Mouse (Mus musculus) spleen, adult 2 months (tissue): ENCODE data around the gene Zfp385b.

Experiments
- CTCF ChIP-seq: fragments of 200-500 bp; IDR thresholded peaks from 2 replicates; pipeline ENCODE4 v1.5.1; 2011; ENCODE audit warnings: mild to moderate bottlenecking, inconsistent platforms; ENCODE audit not compliant: insufficient read depth, insufficient read length, insufficient replicate concordance; ENCODE audit errors: extremely low read depth
- POLR2A ChIP-seq: fragments of 200-500 bp; IDR thresholded peaks from 2 replicates; pipeline ENCODE4 v1.6.1; 2011; ENCODE audit warnings: low read depth, low read length, inconsistent platforms

GRCm38 (mm10) chr2:77514476-77514875 is 305.0 kb downstream of the Zfp385b start:
- TF ChIP-seq POLR2A (no peak), CTCF (no peak)
